Mouse (Mus musculus) spleen, postnatal 4 days (tissue): ENCODE measurements around the gene Gng5.

Experiments
- DNase-seq, 2 experiments: peaks; one replicate each; pipeline ENCODE4 v3.0.0; 2022; ENCODE audit warnings: low spot score in 2 of 2

Gene Gng5

GRCm38 (mm10) chr3:146499431-146500002 lies at the start of gene Gng5, which contains the start of gene Spata1:
TSS of gene Gng5 (plus strand) at chr3:146499807.
TSS of gene Spata1 (minus strand) at chr3:146499753.
- DNase-seq = peak; percentile 87 to 93

- peak; percentile 93 to 95 for DNase-seq
These were observed 49.2 kb upstream of the Gng5 start for GRCm38 (mm10) chr3:146450371-146450841.

- no peak for DNase-seq
These were observed 48.2 kb upstream of the Gng5 start for GRCm38 (mm10) chr3:146451375-146451774.

GRCm38 (mm10) chr3:146462939-146463338 lies 36.7 kb upstream of the Gng5 start:
- no peak for DNase-seq

- DNase-seq = no peak
These were observed 30.4 kb upstream of the Gng5 start for GRCm38 (mm10) chr3:146469226-146469625.

GRCm38 (mm10) chr3:146472657-146473056 lies 26.9 kb upstream of the Gng5 start:
- no peak for DNase-seq

GRCm38 (mm10) chr3:146473741-146474140 lies 25.9 kb upstream of the Gng5 start:
- no peak for DNase-seq

- no peak for DNase-seq
These were observed 25.2 kb upstream of the Gng5 start for GRCm38 (mm10) chr3:146474428-146474827.

- DNase-seq = no peak
These were observed 17.6 kb upstream of the Gng5 start for GRCm38 (mm10) chr3:146482044-146482443.

GRCm38 (mm10) chr3:146486464-146486863 lies 13.1 kb upstream of the Gng5 start:
- DNase-seq = no peak

- no peak for DNase-seq
These were observed 4.7 kb upstream of the Gng5 start for GRCm38 (mm10) chr3:146494941-146495340.

GRCm38 (mm10) chr3:146498989-146499388 lies 618 bp upstream of the Gng5 start:
- DNase-seq = no peak

- DNase-seq = peak; percentile 59 to 82
These were observed 599 bp downstream of the Gng5 start for GRCm38 (mm10) chr3:146500003-146500809.

- no peak for DNase-seq
These were observed 1.2 kb downstream of the Gng5 start for GRCm38 (mm10) chr3:146500810-146501201.

GRCm38 (mm10) chr3:146501601-146502123 lies 2.1 kb downstream of the Gng5 start:
- DNase-seq = no peak

- DNase-seq = no peak
These were observed 7.1 kb downstream of the Gng5 start for GRCm38 (mm10) chr3:146506711-146507110.

GRCm38 (mm10) chr3:146520226-146520797 lies 20.7 kb downstream of the Gng5 start:
- no peak for DNase-seq

- DNase-seq = peak; percentile 84 to 90
These were observed 21.4 kb downstream of the Gng5 start, which contains the start of gene Rpf1 for GRCm38 (mm10) chr3:146520798-146521651. TSS of gene Rpf1 (minus strand) at chr3:146521429.

- no peak for DNase-seq
These were observed 22.0 kb downstream of the Gng5 start for GRCm38 (mm10) chr3:146521652-146522020.

GRCm38 (mm10) chr3:146528335-146528734 lies 28.7 kb downstream of the Gng5 start:
- DNase-seq = no peak

GRCm38 (mm10) chr3:146534986-146535385 lies 35.4 kb downstream of the Gng5 start:
- no peak for DNase-seq
